Mouse (Mus musculus) adrenal gland, adult 8-10 months (tissue): ENCODE measurements at regions not wholly inside any gene's neighbourhood (a gene's known extent, or its start where the extent isn't known, plus 50 kb on each side); places are given as distances from the start of the nearest gene placed in this dataset.

Experiments used
- DNase-seq: peaks from one replicate; pipeline ENCODE4 v3.0.0; 2022

DNA sequence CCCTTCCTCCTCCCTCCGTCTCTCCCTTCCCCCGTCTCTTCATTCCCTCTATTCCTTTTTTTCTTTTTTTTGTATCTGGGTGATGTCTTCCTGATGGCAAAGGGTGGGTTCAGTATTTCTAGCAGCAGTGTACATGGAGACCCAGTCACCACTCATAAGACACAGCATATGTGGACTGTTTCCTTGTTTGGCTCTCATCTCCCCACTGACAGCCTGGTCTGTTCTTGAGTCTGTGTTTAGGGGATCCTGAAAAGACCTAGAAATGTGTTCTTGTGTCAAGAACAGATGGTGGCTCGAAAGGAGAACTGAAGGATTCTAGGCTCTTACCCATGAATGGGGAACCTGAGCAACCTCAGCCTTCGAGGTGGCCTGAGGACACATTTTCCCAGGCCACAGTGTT is 124.0 kb upstream of the Clnk start:
- no peak for DNase-seq

DNA sequence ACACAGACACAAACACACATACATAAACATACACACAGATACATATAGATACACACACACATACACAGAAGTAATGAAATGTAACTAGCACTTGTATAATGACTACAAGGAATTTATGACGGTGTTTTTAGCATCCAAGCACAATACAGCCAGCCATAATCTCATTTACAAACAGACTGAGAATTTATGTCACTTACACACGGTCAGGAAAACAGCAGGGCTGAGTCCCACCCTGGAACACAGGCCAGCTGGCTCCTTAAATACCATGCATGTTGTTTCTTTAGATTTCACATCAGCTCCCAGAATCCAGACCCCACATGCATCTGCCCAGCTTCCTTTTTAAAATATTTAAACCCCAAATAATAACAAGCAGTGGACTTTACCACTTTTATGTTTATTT is 123.1 kb upstream of the Clnk start:
- no peak for DNase-seq

DNA sequence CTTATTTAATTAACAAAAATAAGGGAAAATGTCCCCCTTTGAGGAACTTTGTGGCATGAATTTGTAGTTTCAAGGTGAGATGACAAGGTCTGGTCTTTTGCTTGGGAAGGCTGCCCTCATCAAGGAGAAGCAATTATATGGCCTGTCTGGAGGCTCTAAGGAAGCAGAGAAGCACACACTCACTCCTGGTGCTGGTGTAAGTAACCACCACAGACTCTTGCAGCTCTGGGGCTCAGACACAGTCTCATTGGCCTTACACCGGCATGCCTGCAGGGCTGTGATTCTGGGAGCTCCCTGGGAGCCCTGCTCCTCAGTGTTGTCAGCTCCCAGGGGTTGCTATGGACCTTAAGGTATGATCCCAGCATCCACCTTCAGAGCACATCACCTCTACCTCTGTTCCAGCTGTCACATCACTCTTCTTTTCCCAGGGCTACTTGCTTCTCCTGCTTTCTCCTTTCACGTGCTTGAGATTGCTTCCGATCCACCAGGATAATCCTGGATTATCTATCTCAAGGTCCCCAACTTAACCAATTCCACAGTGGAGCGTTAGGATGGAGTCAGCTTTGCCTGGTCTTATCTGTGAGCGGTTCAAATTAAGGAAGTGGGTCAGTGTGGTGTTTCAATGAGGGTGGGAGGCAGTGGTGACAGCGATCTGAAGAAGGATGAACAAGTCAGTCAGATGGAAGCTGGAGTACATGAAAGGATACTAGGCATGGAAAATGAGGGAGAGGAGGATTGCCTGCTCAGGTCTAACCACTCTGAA is 96.0 kb upstream of the Clnk start:
- no peak for DNase-seq

DNA sequence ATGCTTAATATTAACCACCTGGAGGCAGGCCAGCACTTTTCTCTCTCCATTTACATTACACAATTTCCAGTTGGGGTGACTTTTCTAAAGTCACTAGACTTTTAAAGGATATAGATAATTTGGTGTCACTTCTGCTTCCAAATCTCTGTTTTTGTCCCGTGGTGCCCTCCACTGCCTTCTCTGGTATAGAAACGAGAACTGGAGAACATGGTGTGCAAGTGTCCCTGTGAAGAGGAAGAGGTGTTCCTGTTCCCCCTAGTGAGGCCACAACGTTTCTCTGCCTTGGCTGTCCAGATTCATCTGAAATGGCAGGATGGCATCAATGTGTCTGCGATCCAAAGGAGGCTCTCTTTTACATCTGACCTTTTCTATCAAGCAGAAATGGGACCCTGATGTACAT is 93.9 kb upstream of the Clnk start:
- no peak for DNase-seq

DNA sequence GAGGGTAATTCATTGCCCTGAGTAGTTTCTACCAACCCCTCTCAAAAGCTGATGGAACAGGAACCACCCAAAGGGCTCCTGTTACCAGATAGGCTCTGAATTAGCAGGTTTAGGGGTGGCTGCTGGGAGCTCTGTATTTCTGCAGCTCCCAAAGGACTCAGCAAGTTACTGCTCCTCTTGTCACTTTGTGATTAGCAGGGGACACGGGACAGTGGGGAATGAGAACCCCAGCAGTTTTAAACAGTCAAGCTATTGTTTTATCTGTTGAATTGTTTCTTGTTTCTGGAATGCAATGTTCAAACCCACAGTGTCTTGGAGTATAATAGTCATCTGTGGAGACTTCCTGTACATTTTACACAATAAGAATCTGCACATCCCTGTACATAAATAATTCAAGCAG is 90.4 kb upstream of the Clnk start:
- no peak for DNase-seq

DNA sequence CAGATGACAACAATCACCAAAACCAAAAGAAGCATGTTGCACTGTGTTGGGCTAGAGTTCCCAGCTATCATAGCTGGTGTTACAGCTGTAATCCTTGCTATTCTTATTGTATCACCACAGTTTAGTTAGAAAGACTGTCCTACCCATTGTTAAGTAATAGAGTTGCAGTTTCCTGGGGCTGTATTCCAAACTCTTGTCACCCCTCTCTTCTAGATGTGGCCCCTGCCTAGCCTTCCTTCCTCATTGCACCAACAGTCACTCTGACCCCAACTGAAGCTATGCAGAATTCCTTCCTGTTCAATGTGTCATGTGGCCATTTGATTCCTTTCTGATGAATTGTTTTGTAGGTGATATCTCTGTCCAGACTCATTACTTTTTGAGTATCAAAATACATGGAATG is 87.8 kb upstream of the Clnk start:
- no peak for DNase-seq

DNA sequence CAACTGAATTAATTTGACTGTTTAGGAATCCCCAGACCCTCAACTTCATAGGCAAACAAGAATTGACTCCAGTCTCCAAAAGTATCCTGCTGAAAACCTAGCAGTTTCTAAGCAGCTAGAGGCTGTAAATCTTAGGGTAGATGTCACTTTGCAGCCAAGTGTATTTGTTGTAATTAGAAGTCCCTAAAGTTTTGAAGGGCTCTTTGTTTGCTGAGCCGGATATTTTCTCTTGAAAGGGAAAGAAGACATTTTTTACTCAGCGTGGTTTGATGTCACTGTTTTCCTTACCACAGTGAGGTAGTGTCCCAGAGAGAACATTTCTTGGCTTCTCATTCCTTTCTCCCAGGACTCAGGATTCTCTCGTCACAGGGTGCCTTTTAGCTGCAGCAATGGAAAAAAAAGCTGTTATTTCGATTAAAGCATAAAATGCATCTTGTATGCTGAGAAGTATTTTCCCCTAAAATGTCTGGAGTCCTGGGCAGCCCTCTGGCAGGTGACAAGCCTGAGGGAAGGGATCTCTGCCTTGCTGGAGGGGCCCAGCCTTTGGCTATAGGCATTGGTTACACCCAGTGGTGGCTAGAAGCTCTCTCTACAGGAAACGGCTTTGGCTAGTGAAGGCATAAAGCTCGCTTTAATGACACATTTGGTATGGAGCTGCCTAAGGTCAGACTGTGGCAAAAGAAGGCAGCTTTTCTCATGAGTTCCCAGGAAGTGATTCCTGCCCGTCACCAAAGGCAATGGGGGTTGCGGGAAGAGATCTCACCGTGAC is 74.1 kb upstream of the Clnk start:
- DNase-seq, result no peak

DNA sequence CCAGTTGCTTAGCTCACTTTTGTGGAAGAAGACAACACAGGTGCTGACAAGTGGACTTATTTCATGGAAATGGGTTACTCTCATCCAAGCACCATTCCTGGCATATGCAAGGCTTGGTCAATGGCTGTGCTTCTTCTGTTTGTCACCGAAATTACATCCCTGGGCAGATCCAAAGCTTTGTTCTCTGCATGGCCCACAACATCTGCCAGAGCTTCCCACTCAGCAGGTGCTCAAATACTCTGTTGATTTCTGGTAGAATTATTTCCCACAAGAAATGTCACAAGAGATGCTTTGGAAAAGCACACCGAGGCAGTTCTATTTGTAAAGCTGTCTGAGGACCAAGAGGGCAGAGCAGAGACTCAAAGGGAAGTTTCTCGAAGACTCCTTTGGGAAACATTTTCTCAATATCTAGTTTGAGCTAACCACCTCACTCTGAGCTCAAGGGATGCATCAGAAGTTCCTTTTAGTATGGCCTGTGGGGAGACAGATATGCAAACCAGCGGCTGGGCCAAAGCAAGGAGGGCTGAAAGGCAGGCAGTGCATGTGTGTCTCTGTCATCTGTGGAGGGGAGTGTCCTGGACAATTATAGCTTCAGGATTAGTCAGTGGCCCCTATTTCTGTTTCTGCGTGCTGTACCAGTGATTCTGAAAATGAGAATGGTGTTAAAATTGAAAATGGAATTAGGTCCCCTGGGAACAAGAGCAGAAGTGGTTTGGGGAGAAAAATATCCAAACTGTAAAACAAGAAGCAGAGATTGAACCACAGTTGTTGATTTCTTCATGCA is 69.5 kb upstream of the Clnk start:
- DNase-seq, result no peak

DNA sequence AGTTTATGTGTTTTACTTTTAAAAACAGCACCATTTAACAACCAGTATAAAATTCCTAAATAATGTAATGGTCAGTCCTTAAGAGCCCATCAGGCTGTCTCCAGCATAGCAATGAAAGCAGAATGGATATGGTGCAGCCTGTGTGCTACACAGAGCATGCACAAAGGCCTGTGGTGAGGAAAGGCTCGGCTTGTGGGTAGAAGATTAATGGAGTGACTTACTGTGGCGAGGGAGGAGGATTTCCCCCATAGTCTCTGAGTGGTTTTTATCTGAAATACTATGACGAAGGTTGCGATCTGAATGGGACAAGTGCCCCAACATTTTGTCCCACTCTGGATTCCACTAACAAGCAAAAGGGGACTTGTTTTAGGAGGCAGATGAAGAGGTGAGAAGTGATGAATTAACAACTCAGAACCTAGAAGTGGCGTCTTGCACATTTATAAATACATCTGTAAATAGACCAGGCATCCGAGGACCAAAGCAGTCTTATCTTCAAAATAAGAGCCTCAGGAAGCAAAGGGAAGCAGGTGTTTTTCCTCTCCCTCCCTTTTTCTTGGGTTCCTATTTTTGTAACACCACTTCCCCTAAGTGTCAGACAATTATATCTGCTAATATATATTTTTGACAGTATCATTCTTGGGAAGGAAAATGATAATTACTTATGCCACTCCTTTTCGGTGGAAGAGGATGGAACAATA is 55.9 kb upstream of the Clnk start:
- DNase-seq, result no peak

DNA sequence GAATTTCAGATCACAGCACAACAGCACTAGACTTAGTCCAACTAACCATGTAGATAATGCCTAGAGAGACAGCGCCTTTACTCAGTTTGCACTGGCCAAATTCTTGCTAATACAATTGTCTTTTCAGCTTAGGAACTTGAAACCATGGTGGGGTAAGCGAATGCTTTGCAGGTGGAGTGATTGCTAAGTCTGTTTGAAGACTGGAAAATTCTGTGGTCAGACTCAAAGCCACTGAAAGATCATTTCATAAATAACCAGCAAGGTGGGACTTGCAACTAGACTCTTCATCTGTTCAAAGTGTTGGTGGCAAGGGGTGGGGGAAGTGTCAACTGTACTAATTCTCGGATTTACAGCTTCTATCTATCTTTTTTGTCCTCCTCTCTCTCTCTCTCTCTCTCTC is 50.4 kb upstream of the Clnk start:
- no peak for DNase-seq
